ENCODE assay signal across 7 mouse cellular contexts in the genomic region with DNA sequence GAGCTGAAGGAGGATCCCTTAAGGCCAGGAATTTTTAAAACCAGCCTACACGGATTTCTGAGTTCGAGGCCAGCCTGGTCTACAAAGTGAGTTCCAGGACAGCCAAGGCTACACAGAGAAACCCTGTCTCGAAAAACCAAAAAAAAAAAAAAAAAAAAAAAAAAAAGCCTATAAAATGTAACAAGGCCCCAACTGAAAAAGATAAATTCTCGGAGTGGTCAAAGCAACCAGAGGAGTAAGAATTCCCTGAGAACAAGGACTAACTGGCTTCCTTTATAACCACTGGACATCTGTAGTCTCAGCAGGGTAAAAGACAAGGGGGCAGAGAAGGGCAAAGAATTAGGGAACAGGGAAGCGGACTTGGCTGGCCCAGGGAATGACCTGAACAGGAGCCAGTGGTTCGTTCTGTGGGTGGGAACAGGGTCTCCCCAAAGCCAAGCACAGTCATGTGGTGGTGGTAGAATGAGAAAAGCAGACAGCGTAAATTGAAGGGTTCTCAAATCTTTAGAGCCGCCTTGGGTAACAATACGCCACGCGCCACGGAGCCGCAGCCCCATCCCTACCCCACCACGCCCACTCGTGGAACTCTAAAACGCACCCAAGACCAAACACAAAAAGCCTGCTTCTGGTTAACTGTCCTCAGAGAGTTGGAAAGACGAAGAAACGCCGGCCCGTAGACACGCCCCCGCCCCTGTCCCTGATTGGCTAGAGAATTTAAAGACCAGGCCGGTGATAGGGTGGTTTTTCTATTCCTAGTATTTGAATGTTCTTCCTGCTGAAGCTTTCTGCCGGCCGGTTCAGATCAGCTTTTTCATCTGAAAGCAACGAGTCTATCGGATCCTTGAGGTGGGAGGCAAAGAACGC. TPM values are rescaled to one million over a fixed set of nuclear protein-coding genes. Genes with fewer than 3 reads are reported as not detected.
DNase-seq lines count a peak whose midpoint lies in the region; ATAC-seq lines count a peak whose summit lies in the region.

A gene (plus strand): TSS at position 755 of the 864 bp plus-strand sequence.

- H3K9ac ChIP-seq in hindbrain, embryonic 16.5 days (ENCODE audit: low read depth, low read length), result peak within 1 kb of the TSS; percentile 63

- H3K9me3 ChIP-seq in hindbrain, embryonic 16.5 days (ENCODE audit: control insufficient read depth, low read length), result no peaks in the 10 kb centered on the region

- H3K27ac ChIP-seq in hindbrain, embryonic 16.5 days (ENCODE audit: low read depth, low read length), result no peak within 1 kb of the TSS

- WGBS in hindbrain, embryonic 16.5 days, result 11% methylated on average over 28 of the region's 28 CpGs

- peak within 1 kb of the TSS; percentile 94 for H3K4me2 ChIP-seq in hindbrain, embryonic 16.5 days (ENCODE audit: low read length)

- peak within 1 kb of the TSS; percentile 53 for H3K4me3 ChIP-seq in hindbrain, embryonic 16.5 days (ENCODE audit: low read length)

- DNase-seq in R1 (ENCODE audit: low read depth, low spot score), result peak; percentile 97
- peak; percentile 80 for DNase-seq in gastrocnemius, adult 18-20 months (ENCODE audit: low spot score)
- DNase-seq in left cerebral cortex, postnatal 25 days (ENCODE audit: low spot score in 2 of 2), result peak; percentile 68 to 84
- peak; percentile 88 for DNase-seq in mesoderm, embryonic 11.5 days (ENCODE audit: low read depth, low spot score)
- DNase-seq in right cerebral cortex, postnatal 4 days, result peak; percentile 76

- peaks cover 18% of the 10 kb centered on the region for H3K4me1 ChIP-seq in hindbrain, embryonic 16.5 days (ENCODE audit: control insufficient read depth, insufficient read depth, low read depth, low read length)

- intact Hi-C loops in left cerebral cortex, postnatal 25 days (cut with DNase I), result no loop called here

- H3K27me3 ChIP-seq in hindbrain, embryonic 16.5 days (replicated peaks; ENCODE audit: control insufficient read depth, insufficient read depth, low read length), result no peaks in the 10 kb centered on the region

- ATAC-seq in common myeloid progenitor, adult 5-6 weeks (replicated peaks; ENCODE audit: low read depth, poor library complexity, severe bottlenecking), result peak; percentile 89
- peak; percentile 87 for ATAC-seq in hindbrain, embryonic 16.5 days

- H3K36me3 ChIP-seq in hindbrain, embryonic 16.5 days (ENCODE audit: control insufficient read depth, insufficient read depth, low read length), result no peaks in the 10 kb centered on the region

RNA-seq across cellular contexts. Expression of the gene that starts here (rescaled TPM):
- total RNA-seq in common myeloid progenitor, adult 5-6 weeks (2017), result 12.9 and 29.1 TPM in 2 replicates
- not detected for total RNA-seq in gastrocnemius, adult 18-20 months (2021)
- polyA plus RNA-seq in hindbrain, embryonic 16.5 days (2015; fragmentation: Nextera tagmentation; extraction: Ambion mirVana), result 3.2 and 4.3 TPM in 2 replicates
- under 1 TPM; 0.27 to 0.46 TPM for total RNA-seq in left cerebral cortex, postnatal 25 days (2021)

Comparison
In these comparisons a context has a peak if more than half of its experiments do, and no peak if none do; other contexts are left out.
1. Peak in DNase-seq in gastrocnemius, adult 18-20 months; RNA of the gene not detected or under 1 TPM.
2. Peak in DNase-seq in left cerebral cortex, postnatal 25 days; RNA of the gene not detected or under 1 TPM.